Mouse (Mus musculus) embryonic facial prominence, embryonic 13.5 days (tissue): ENCODE measurements around the gene Rasal2. TPM values are rescaled to one million over a fixed set of nuclear protein-coding genes. Genes with fewer than 3 reads are reported as not detected.

Experiments used
- ATAC-seq: fragments of 200-750 bp; cut with Nextera tagmentation; 2 replicates; pipeline ENCODE4 v1.8.0; 2017; ENCODE audit warnings: low read depth; ENCODE audit not compliant: insufficient number of reproducible peaks, insufficient read depth, low FRiP score, low TSS enrichment
- H3K27ac ChIP-seq: fragments of 300-500 bp; sonication (generic); 2 replicates; pipeline ENCODE4 v1.5.1; 2015; ENCODE audit warnings: moderate library complexity, mild to moderate bottlenecking, inconsistent platforms
- H3K27me3 ChIP-seq: fragments of 300-500 bp; sonication (generic); 2 replicates; pipeline ENCODE4 v1.6.1; 2015; ENCODE audit warnings: mild to moderate bottlenecking, inconsistent platforms
- H3K36me3 ChIP-seq: fragments of 300-500 bp; sonication (generic); 2 replicates; pipeline ENCODE4 v1.6.1; 2015; ENCODE audit warnings: mild to moderate bottlenecking, inconsistent platforms
- H3K4me1 ChIP-seq: fragments of 300-500 bp; sonication (generic); 2 replicates; pipeline ENCODE4 v1.6.1; 2015; ENCODE audit warnings: inconsistent platforms
- H3K4me2 ChIP-seq: fragments of 300-500 bp; sonication (generic); 2 replicates; pipeline ENCODE4 v1.6.1; 2015; ENCODE audit warnings: moderate library complexity, mild to moderate bottlenecking, inconsistent platforms
- H3K4me3 ChIP-seq: fragments of 300-500 bp; sonication (generic); 2 replicates; pipeline ENCODE4 v1.5.1; 2015; ENCODE audit warnings: mild to moderate bottlenecking, inconsistent platforms
- H3K9ac ChIP-seq: fragments of 300-500 bp; sonication (generic); 2 replicates; pipeline ENCODE4 v1.6.1; 2015; ENCODE audit warnings: mild to moderate bottlenecking, inconsistent platforms
- H3K9me3 ChIP-seq: fragments of 300-500 bp; sonication (generic); 2 replicates; pipeline ENCODE4 v1.6.1; 2016; ENCODE audit warnings: inconsistent platforms
- WGBS: fragments of 180-500 bp; shearing (Covaris S2); methylation state at CpG from one replicate; pipeline ENCODE4 v1.1.7; 2015; ENCODE audit warnings: mixed read lengths; 5-methylcytosine and 5-hydroxymethylcytosine counted together
- polyA plus RNA-seq: library from polyadenylated mRNA; unstranded; fragments of >200 nt; fragmentation: Nextera tagmentation; extraction: Ambion mirVana; gene quantifications from 2 replicates; pipeline ENCODE4 v1.2.1, GENCODE M21; 2015

The Rasal2 gene
- polyA plus RNA-seq, 1 experiment from 2014 or later = 9.9 TPM

DNA sequence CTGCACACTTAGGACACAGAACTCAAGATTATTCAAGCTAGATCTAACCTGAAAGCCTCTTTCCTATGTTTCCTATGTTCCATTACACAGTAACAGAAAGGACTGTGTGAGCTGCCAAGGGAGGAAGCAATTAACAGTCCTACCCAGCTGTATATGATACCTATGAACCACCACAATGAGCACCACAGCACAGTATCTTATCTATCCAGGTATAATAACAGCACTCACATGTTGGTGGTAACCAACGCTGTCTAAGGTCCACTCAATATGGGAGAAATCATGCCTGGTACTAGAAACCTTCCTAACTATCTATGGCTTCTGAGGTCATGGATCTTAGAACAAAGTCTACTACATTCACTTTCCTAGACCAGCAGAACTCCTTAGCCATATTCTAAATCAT is 89.3 kb downstream of the Rasal2 start:
- Histone ChIP-seq H3K36me3 (no peaks in the 10 kb centered on the region), H3K9me3 (no peaks in the 10 kb centered on the region), H3K27me3 (no peaks in the 10 kb centered on the region), H3K9ac (no peak overlapping the region), H3K27ac (no peak overlapping the region), H3K4me3 (no peak overlapping the region), H3K4me2 (no peak overlapping the region), H3K4me1 (no peaks in the 10 kb centered on the region)
- no peak for ATAC-seq
- WGBS = 95% methylated on average over 1 of the region's 1 CpGs

DNA sequence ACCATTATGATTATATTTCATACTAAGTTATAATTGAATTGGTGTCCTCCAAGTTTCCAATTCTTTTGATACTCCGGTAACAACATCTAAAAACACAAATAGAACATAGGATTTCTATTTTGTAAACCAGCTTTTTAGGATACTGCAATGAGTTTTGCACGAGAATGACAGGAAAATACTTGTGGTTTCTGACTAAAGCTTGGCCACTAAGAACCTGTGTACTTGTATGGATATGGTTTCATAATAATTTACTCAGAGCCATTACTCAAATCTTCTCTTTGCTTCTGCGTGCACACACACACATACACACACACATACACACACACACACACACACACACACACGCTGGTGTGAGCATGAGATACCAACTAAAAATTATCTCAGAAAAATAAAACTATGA is 93.5 kb downstream of the Rasal2 start:
- H3K4me3 ChIP-seq = no peak overlapping the region
- ATAC-seq = no peak
- H3K4me1 ChIP-seq = no peaks in the 10 kb centered on the region
- no peaks in the 10 kb centered on the region for H3K27me3 ChIP-seq
- H3K9ac ChIP-seq = no peak overlapping the region
- no peak overlapping the region for H3K27ac ChIP-seq
- no peaks in the 10 kb centered on the region for H3K36me3 ChIP-seq
- H3K9me3 ChIP-seq = no peaks in the 10 kb centered on the region
- WGBS = 73% methylated on average over 4 of the region's 4 CpGs
- H3K4me2 ChIP-seq = no peak overlapping the region

DNA sequence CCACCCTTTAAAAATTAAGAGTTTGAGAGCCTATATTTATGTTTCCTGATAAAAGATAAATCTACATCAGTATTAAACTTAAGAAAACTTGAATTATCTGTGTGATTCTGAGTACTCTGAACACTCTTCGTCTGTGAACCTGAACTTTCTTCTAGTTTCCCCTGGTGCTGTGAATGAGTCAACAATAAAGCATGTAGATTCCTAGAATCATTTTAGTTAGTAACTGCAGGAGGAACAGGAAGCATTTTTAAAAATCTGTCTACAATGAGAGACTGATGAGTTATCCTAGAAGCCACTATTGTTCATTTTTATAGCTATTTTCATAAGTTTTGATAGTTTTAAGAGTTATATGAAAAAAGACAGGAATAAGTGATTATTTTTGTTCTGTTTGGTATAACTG is 111.1 kb downstream of the Rasal2 start:
- no peak overlapping the region for H3K4me3 ChIP-seq
- 95% methylated on average over 1 of the region's 1 CpGs for WGBS
- H3K4me1 ChIP-seq = no peaks in the 10 kb centered on the region
- no peaks in the 10 kb centered on the region for H3K9me3 ChIP-seq
- no peak overlapping the region for H3K27ac ChIP-seq
- H3K27me3 ChIP-seq = no peaks in the 10 kb centered on the region
- H3K36me3 ChIP-seq = peaks cover 6% of the 10 kb centered on the region
- no peak overlapping the region for H3K9ac ChIP-seq
- no peak for ATAC-seq
- no peak overlapping the region for H3K4me2 ChIP-seq

DNA sequence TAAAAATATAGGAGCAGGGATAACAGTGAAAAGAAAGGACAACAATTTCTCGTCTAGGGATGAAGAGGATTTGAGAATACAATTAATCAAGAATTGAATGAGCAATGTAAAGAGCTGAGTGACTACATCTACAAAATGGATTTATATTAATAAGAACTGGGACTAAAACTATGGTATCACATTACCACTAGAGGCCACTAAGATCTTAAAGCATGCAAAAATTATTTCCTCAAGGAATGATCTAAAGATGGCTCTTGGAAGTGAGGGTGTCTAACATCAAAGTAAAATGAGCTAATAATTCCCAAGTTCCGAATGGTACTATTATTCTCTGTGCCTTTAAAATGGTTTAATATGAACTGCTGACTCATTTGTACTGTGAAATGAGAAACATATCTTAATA is 112.8 kb downstream of the Rasal2 start:
- Histone ChIP-seq H3K27me3 (no peaks in the 10 kb centered on the region), H3K4me1 (no peaks in the 10 kb centered on the region), H3K4me3 (no peak overlapping the region), H3K9me3 (no peaks in the 10 kb centered on the region), H3K27ac (no peak overlapping the region), H3K36me3 (peaks cover 6% of the 10 kb centered on the region), H3K4me2 (no peak overlapping the region), H3K9ac (no peak overlapping the region)
- ATAC-seq = no peak
- 74% methylated on average over 2 of the region's 2 CpGs for WGBS

DNA sequence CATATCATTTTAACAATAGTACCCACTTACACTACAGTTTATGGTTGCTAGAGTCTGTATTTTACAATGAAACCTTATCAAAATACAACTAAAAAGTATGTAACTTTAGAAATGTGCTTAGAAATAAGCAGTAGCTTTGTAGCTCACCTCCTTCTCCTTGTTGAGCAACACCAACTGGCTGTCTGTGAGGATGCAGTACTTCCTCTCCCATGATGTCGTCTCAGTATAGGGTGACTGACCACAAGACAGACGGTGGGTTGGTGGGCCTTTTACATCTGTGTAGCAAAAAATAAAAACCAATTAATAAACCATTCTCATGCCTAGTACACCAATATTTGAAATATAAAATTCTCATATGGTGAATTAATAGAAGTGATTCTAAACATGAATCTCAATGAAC is 113.4 kb downstream of the Rasal2 start:
- WGBS = 79% methylated on average over 2 of the region's 2 CpGs

DNA sequence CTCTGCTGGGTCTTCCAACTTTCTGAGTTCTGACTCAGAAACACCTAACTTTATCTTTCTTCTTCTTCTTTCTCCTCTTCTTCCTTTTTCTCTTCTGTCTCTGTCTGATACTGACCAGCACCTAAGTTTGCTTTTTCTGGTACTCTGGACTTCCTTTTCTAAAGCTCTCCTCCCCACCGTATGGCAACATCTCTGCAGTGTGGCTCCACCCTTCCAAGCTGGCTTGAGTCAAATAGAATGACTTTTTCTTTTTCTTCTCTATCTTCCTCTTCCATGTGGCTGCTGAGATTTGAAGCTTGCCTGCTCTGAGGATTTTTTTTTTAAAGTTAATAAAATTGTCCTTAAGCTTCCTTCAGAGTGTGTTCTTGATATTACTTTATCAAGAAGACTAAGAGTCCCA is 115.3 kb downstream of the Rasal2 start:
- ATAC-seq = no peak
- H3K9ac ChIP-seq = no peak overlapping the region
- no peaks in the 10 kb centered on the region for H3K9me3 ChIP-seq
- no peak overlapping the region for H3K4me2 ChIP-seq
- no peak overlapping the region for H3K4me3 ChIP-seq
- H3K4me1 ChIP-seq = no peaks in the 10 kb centered on the region
- H3K27ac ChIP-seq = no peak overlapping the region
- peaks cover 6% of the 10 kb centered on the region for H3K36me3 ChIP-seq
- 75% methylated on average over 1 of the region's 1 CpGs for WGBS
- H3K27me3 ChIP-seq = no peaks in the 10 kb centered on the region

More for the DNA sequence above, 113.4 kb downstream of the Rasal2 start:
- Histone ChIP-seq H3K36me3 (peaks cover 6% of the 10 kb centered on the region), H3K9ac (no peak overlapping the region), H3K27me3 (no peaks in the 10 kb centered on the region), H3K4me2 (no peak overlapping the region), H3K27ac (no peak overlapping the region), H3K4me1 (no peaks in the 10 kb centered on the region), H3K4me3 (no peak overlapping the region), H3K9me3 (no peaks in the 10 kb centered on the region)
- no peak for ATAC-seq

DNA sequence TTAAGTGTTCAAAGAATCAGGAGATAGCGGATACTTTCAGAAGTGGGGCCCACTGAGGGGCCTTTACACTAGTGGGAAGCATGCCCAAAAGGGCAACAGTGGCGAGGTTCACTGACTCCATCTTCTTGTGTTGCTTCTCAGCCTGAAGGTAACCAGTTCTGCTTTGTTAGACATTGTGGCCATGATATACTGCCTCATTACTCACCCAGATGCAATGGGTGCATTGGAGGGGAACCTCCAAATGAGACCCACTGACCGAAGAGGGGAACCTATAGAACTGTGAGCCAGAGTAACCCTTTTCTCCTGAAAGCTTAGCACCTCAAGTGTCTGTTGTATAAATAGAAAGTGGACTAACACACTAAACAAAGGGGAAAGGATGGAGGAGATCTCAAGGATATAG is 116.5 kb downstream of the Rasal2 start:
- 89% methylated on average over 3 of the region's 3 CpGs for WGBS
- no peaks in the 10 kb centered on the region for H3K4me1 ChIP-seq
- H3K9ac ChIP-seq = no peak overlapping the region
- no peak for ATAC-seq
- H3K4me3 ChIP-seq = no peak overlapping the region
- H3K4me2 ChIP-seq = no peak overlapping the region
- no peaks in the 10 kb centered on the region for H3K27me3 ChIP-seq
- peaks cover 6% of the 10 kb centered on the region for H3K36me3 ChIP-seq
- H3K27ac ChIP-seq = no peak overlapping the region
- H3K9me3 ChIP-seq = no peaks in the 10 kb centered on the region

DNA sequence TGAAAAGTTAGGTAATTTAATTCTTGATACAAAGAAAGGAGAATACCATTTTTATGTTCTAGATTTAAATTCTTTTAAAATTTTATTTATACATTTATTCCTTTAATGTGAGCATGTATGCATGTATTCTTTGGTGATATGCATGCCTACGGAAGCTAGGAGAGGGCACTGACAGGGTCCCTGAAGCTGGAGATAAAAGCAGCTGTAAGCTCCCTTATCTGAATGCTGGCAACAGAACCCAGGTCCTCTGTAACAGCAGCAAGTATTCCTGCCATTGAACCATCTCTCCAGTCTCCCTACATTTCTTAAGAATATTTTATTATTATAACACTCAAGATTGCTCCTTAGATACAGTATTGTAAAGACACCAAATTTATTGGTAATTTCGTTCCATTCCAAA is 122.2 kb downstream of the Rasal2 start:
- no peaks in the 10 kb centered on the region for H3K27me3 ChIP-seq
- no peaks in the 10 kb centered on the region for H3K9me3 ChIP-seq
- H3K4me2 ChIP-seq = no peak overlapping the region
- H3K36me3 ChIP-seq = no peaks in the 10 kb centered on the region
- no peak overlapping the region for H3K27ac ChIP-seq
- ATAC-seq = no peak
- no peaks in the 10 kb centered on the region for H3K4me1 ChIP-seq
- no peak overlapping the region for H3K9ac ChIP-seq
- no peak overlapping the region for H3K4me3 ChIP-seq
- 86% methylated on average over 2 of the region's 2 CpGs for WGBS

DNA sequence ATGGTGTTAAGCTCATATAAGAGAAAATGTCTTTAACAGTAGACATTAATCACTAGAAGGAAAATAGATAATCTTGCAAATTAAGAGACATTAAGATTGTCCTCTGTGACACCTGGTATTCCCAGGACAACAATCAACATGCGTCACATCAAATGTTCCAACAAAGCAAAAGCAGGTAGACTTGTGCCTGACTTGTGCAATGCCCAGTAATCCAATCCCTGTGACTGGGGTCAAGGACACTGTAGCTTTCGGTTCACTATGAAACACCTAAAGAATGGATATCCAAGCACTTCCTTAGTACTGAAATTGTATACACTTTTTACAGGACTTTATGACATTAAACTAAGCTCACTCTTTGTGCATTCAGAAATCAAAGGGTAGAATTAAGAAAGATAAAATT is 123.1 kb downstream of the Rasal2 start:
- Histone ChIP-seq H3K27me3 (no peaks in the 10 kb centered on the region), H3K27ac (no peak overlapping the region), H3K4me3 (no peak overlapping the region), H3K9me3 (no peaks in the 10 kb centered on the region), H3K4me2 (no peak overlapping the region), H3K4me1 (no peaks in the 10 kb centered on the region), H3K36me3 (no peaks in the 10 kb centered on the region), H3K9ac (no peak overlapping the region)
- WGBS = 63% methylated on average over 2 of the region's 2 CpGs
- ATAC-seq = no peak

DNA sequence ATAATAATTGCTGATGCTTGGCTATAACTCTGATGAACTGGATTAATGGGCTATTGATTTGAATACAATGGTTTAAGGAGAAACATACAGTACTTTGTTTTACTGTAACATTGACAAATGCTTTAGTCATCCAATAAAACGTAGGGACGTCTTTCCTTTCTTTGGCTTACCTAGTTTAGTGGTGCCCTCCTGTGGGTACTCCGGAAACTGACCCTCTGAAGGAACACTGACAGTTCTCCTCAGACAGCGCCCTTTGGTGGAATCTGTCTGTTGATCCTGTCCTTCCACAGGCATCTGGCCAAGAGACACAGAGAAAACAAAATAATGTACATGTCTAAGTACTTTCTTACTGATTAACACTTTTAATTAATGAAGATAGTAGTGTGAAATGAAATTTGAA is 125.8 kb downstream of the Rasal2 start:
- 21% methylated on average over 4 of the region's 4 CpGs for WGBS
- Histone ChIP-seq H3K4me1 (no peaks in the 10 kb centered on the region), H3K4me2 (no peak overlapping the region), H3K4me3 (no peak overlapping the region), H3K36me3 (no peaks in the 10 kb centered on the region), H3K9me3 (no peaks in the 10 kb centered on the region), H3K27me3 (no peaks in the 10 kb centered on the region), H3K27ac (no peak overlapping the region), H3K9ac (no peak overlapping the region)
- ATAC-seq = no peak

DNA sequence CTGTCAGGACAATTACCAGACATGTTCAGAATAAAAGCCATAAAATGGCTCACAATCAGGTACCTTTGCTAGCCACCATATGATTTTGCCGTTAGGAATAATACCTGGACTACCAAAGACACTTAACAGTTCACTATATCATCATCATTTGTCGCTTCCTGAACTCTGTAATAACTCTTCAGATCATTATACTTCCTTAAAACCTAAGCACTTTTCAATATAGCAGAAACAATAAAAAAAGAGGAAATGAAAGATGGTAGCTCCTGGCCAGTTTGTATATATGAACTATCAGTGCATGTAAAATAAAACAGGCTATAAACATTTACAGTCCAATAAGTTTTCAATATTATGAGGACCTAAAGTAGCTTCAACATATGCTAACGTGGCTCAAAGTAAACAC is 127.0 kb downstream of the Rasal2 start:
- no peaks in the 10 kb centered on the region for H3K36me3 ChIP-seq
- WGBS = 80% methylated on average over 3 of the region's 3 CpGs
- H3K27me3 ChIP-seq = no peaks in the 10 kb centered on the region
- H3K9ac ChIP-seq = no peak overlapping the region
- no peak overlapping the region for H3K4me3 ChIP-seq
- no peak overlapping the region for H3K27ac ChIP-seq
- no peaks in the 10 kb centered on the region for H3K4me1 ChIP-seq
- no peak for ATAC-seq
- no peak overlapping the region for H3K4me2 ChIP-seq
- H3K9me3 ChIP-seq = no peaks in the 10 kb centered on the region

DNA sequence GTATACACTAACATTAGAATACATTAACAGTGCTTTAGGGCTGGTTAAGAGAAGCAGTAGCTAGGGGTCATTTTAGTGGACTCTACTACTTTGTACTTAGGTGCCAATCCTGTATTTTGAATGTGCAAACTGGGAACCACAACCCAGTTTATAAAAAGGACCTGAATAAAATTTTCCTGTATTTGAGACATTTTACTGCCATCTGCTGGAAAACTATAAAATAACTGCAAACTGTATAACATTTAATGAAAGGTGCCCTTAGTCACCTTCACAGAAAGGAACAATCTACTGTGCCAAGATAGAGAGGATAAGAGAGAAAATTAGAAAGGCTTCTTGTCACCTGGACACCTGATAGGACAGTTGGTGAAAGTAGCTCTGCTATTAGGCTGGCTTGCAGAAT is 131.6 kb downstream of the Rasal2 start:
- Histone ChIP-seq H3K4me3 (no peak overlapping the region), H3K27ac (no peak overlapping the region), H3K27me3 (no peaks in the 10 kb centered on the region), H3K4me2 (no peak overlapping the region), H3K9me3 (no peaks in the 10 kb centered on the region), H3K36me3 (no peaks in the 10 kb centered on the region), H3K9ac (no peak overlapping the region), H3K4me1 (no peaks in the 10 kb centered on the region)
- ATAC-seq = no peak

DNA sequence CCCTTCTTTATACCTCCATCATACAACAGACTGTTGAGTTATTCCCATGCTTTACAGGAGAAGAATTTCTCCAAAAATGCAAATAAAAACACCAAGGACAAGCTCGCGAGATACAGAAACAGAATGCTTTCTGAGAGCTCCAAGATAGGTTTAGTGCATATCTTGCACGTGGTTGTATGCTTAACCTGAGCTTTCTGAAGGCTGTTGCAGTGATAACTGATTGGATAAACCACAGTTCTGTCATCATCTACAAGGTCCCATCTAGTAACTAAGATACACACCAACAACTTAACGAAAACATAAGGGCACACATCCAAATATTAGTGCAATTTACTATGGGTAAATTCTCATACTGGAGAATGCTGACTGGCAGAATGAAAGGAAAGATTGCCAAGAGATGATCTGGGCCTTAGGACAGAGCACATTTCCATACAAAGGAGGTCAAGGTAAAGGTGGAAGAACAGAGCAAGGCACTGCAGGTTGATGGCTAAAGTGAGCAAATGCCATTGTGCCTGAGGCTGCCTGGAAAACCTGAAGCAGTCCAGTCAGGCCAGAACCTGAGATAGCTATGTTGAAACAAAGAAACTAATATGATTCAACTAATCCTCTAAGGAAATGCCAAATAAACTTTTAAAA is 136.6 kb downstream of the Rasal2 start:
- no peak overlapping the region for H3K9ac ChIP-seq
- H3K36me3 ChIP-seq = no peaks in the 10 kb centered on the region
- H3K27ac ChIP-seq = no peak overlapping the region
- H3K4me2 ChIP-seq = no peak overlapping the region
- WGBS = 85% methylated on average over 4 of the region's 4 CpGs
- H3K9me3 ChIP-seq = no peaks in the 10 kb centered on the region
- no peaks in the 10 kb centered on the region for H3K27me3 ChIP-seq
- no peaks in the 10 kb centered on the region for H3K4me1 ChIP-seq
- no peak for ATAC-seq
- no peak overlapping the region for H3K4me3 ChIP-seq
